Mouse (Mus musculus) hindbrain, postnatal 0 days (tissue): Measurements from ENCODE around the gene Paf1. TPM values are rescaled to one million over a fixed set of nuclear protein-coding genes. Genes with fewer than 3 reads are reported as not detected.

Source experiments
- ATAC-seq: fragments of 200-750 bp; cut with Nextera tagmentation; 2 replicates; pipeline ENCODE4 v1.8.0; 2017; ENCODE audit warnings: mild to moderate bottlenecking, moderate TSS enrichment, moderate library complexity
- DNase-seq: peaks from one replicate; pipeline ENCODE4 v3.0.0-alpha.2; 2015; ENCODE audit warnings: low spot score
- H3K27ac ChIP-seq: fragments of 300-500 bp; sonication (generic); 2 replicates; pipeline ENCODE4 v1.5.1; 2014; ENCODE audit warnings: mild to moderate bottlenecking
- H3K27me3 ChIP-seq: fragments of 300-500 bp; sonication (generic); 2 replicates; pipeline ENCODE4 v1.6.1; 2014; ENCODE audit warnings: low read length, mixed read lengths; ENCODE audit not compliant: insufficient read depth
- H3K36me3 ChIP-seq: fragments of 300-500 bp; sonication (generic); 2 replicates; pipeline ENCODE4 v1.6.1; 2014; ENCODE audit warnings: low read length, mixed read lengths; ENCODE audit not compliant: insufficient read depth
- H3K4me1 ChIP-seq: fragments of 300-500 bp; sonication (generic); 2 replicates; pipeline ENCODE4 v1.6.1; 2014; ENCODE audit warnings: antibody characterized with exemption, low read length, mixed read lengths; ENCODE audit not compliant: insufficient read depth
- H3K4me2 ChIP-seq: fragments of 300-500 bp; sonication (generic); 2 replicates; pipeline ENCODE4 v1.6.1; 2014; ENCODE audit warnings: low read depth, mild to moderate bottlenecking, low read length, moderate library complexity, mixed read lengths
- H3K4me3 ChIP-seq: fragments of 300-500 bp; sonication (generic); 2 replicates; pipeline ENCODE4 v1.5.1; 2014; ENCODE audit warnings: low read length
- H3K9ac ChIP-seq: fragments of 300-500 bp; sonication (generic); replicated peaks from 2 replicates; pipeline ENCODE4 v1.6.1; 2014; ENCODE audit warnings: mild to moderate bottlenecking, low read length, moderate library complexity, mixed read lengths
- H3K9me3 ChIP-seq: fragments of 300-500 bp; sonication (generic); 2 replicates; pipeline ENCODE4 v1.6.1; 2016; ENCODE audit warnings: low read length, mixed read lengths
- CTCF ChIP-seq: IDR thresholded peaks from 2 replicates; pipeline ENCODE4 v1.5.1; 2016; ENCODE audit warnings: antibody characterized with exemption, control low read depth, low read depth
- WGBS: fragments of 180-500 bp; shearing (Covaris S2); extraction: QIAGEN DNeasy Blood & Tissue Kit; methylation state at CpG from one replicate; pipeline ENCODE4 v1.1.7; 2014; 5-methylcytosine and 5-hydroxymethylcytosine counted together
- polyA plus RNA-seq: library from polyadenylated mRNA; unstranded; fragments of >200 nt; fragmentation: Nextera tagmentation; extraction: Ambion mirVana; gene quantifications from 2 replicates; pipeline ENCODE4 v1.2.1, GENCODE M21; 2015
- total RNA-seq: library from RNA; depleted of rRNA; stranded (reverse); fragments of >200 nt; gene quantifications from 2 replicates; pipeline ENCODE4 v1.2.3, GENCODE M21; 2014

Paf1 gene
- total and polyA plus RNA-seq, 2 experiments from 2014 or later: 67.6 to 84.1 TPM

DNA sequence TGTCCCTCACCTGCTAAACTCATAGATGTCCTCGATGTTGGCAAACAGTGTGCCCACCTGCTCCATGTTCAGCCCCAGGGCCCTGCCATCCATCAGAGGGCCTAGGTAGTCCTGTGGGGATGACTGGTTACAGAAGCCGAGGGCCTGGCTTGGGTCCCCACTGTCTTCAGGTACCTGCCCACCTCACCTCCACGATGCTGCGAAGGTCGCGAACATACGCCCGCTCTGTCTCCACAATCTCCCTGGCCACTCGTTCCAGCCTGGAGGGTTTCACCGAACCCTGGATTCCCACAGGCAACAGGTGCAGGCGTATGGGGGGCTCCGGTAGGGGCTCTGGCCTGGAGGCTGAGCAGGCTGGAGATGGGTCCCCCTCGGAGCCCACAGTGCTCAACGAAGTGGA lies 22.7 kb upstream of the Paf1 start:
- H3K4me2 ChIP-seq: no peak overlapping the region; the same call in 1 of the 2 replicates
- no peak for TF ChIP-seq CTCF

GRCm38 (mm10) chr7:28370977-28371513 lies 21.7 kb upstream of the Paf1 start:
- Histone ChIP-seq H3K36me3 (no peaks in the 10 kb centered on the region), H3K9me3 (no peaks in the 10 kb centered on the region), H3K9ac (peak overlapping the region; percentile 75), H3K4me1 (peaks cover 7% of the 10 kb centered on the region; the same call in 1 of the 2 replicates), H3K4me3 (peak overlapping the region; percentile 48), H3K4me2 (peak overlapping the region; percentile 99), H3K27me3 (no peaks in the 10 kb centered on the region), H3K27ac (peak overlapping the region; percentile 65)
- no peak for DNase-seq
- TF ChIP-seq CTCF: no peak
- 7% methylated on average over 11 of the region's 11 CpGs for WGBS
- ATAC-seq: no peak

More for the DNA sequence above, 22.7 kb upstream of the Paf1 start:
- Histone ChIP-seq H3K9me3 (no peaks in the 10 kb centered on the region), H3K4me1 (peaks cover 7% of the 10 kb centered on the region; the same call in 1 of the 2 replicates), H3K36me3 (no peaks in the 10 kb centered on the region), H3K4me3 (no peak overlapping the region), H3K27ac (no peak overlapping the region), H3K9ac (no peak overlapping the region; the same call in 1 of the 2 replicates), H3K27me3 (no peaks in the 10 kb centered on the region)
- DNase-seq (no peak), ATAC-seq (no peak)
- WGBS: 87% methylated on average over 14 of the region's 14 CpGs

GRCm38 (mm10) chr7:28371514-28371989 lies 21.2 kb upstream of the Paf1 start:
- Histone ChIP-seq H3K27me3 (no peaks in the 10 kb centered on the region), H3K27ac (peak overlapping the region; percentile 65), H3K4me3 (peak overlapping the region; percentile 48), H3K4me1 (peaks cover 12% of the 10 kb centered on the region; the same call in 1 of the 2 replicates), H3K4me2 (peak overlapping the region; percentile 99), H3K9me3 (no peaks in the 10 kb centered on the region), H3K9ac (peak overlapping the region; percentile 75), H3K36me3 (no peaks in the 10 kb centered on the region)
- TF ChIP-seq CTCF: no peak
- ATAC-seq: no peak
- peak; percentile 46 for DNase-seq
- 1% methylated on average over 40 of the region's 43 CpGs for WGBS

DNA sequence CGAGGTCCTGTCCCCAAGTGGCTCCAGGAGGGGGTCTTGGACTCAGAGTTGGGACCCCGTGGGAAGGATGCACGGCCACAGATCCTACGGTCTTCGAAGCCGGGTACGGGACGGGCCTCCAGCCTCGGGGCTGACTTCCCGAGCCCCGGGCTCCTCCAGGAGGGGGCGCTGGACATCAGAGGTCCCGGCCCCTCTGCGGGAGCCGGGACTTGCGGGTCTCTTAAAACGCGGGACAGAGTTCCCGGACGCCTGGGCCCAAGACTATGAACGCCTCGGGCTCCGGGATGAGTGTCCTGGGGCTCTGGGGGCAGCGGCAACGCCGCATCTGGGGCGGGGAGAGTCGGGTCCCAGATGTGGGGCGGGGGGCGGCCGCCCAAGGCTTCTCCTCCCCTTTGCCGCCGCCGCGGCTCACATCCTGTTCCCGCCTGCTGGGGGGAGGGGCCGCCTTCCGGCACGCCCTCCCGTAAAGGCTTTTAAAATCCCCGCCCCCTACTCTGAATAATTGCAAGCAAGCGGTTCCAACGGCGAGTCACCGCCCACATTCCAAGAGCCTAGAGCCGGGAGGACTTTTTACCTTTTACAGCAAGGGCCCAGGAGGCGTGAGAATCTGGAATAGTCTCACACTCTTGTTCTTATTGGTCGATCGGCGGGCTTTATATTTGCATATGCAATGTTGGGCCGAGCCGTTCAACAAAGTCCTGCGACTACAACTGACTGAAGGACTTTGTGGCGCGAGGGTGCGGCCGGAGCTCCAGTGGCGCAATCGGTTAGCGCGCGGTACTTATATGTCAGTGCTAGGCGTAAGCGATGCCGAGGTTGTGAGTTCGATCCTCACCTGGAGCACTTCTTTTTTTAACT lies 20.3 kb upstream of the Paf1 start, which contains the start of gene Plekhg2:
TSS of gene Plekhg2 (minus strand) at position 349 of the 858 bp plus-strand sequence.
- WGBS: under 1% methylated on average over 55 of the region's 66 CpGs
- TF ChIP-seq CTCF: peak; percentile 66
- H3K4me1 ChIP-seq: peaks cover 12% of the 10 kb centered on the region; the same call in 1 of the 2 replicates

GRCm38 (mm10) chr7:28373131-28373581 lies 19.6 kb upstream of the Paf1 start:
- Histone ChIP-seq H3K27ac (peak overlapping the region; percentile 65), H3K4me3 (peak overlapping the region; percentile 48), H3K4me1 (peaks cover 16% of the 10 kb centered on the region), H3K9ac (peak overlapping the region; percentile 13; the same call in 1 of the 2 replicates), H3K27me3 (no peaks in the 10 kb centered on the region), H3K4me2 (peak overlapping the region; percentile 99), H3K36me3 (no peaks in the 10 kb centered on the region), H3K9me3 (no peaks in the 10 kb centered on the region)
- TF ChIP-seq CTCF: peak; percentile 78
- DNase-seq: peak; percentile 94
- under 1% methylated on average over 9 of the region's 9 CpGs for WGBS
- peak; percentile 36 for ATAC-seq

More for the DNA sequence above, 20.3 kb upstream of the Paf1 start, which contains the start of gene Plekhg2:
- DNase-seq: peak; percentile 97
- Histone ChIP-seq H3K4me2 (peak within 1 kb of the TSS; percentile 99), H3K4me3 (peak within 1 kb of the TSS; percentile 48), H3K27ac (peak within 1 kb of the TSS; percentile 65), H3K36me3 (no peaks in the 10 kb centered on the region), H3K27me3 (no peaks in the 10 kb centered on the region), H3K9ac (peak within 1 kb of the TSS; percentile 75), H3K9me3 (no peaks in the 10 kb centered on the region)
- ATAC-seq: peak; percentile 86

GRCm38 (mm10) chr7:28373891-28374495 lies 18.8 kb upstream of the Paf1 start:
- 88% methylated on average over 7 of the region's 7 CpGs for WGBS
- ATAC-seq (no peak), DNase-seq (no peak)
- peaks cover 19% of the 10 kb centered on the region for H3K4me1 ChIP-seq
- no peak overlapping the region for H3K27ac ChIP-seq
- H3K9me3 ChIP-seq: no peaks in the 10 kb centered on the region
- no peak for TF ChIP-seq CTCF
- H3K4me2 ChIP-seq: no peak overlapping the region
- H3K4me3 ChIP-seq: no peak overlapping the region
- H3K27me3 ChIP-seq: no peaks in the 10 kb centered on the region
- H3K9ac ChIP-seq: no peak overlapping the region
- no peaks in the 10 kb centered on the region for H3K36me3 ChIP-seq
